Mouse (Mus musculus): ENCODE data around the gene Mpp1. TPM values are rescaled to one million over a fixed set of nuclear protein-coding genes. Genes with fewer than 3 reads are reported as not detected.

The Mpp1 gene
- polyA plus RNA-seq, 1 experiment from 2014 or later, result 35.6 TPM

- Histone ChIP-seq H3K9me3 (no peaks in the 10 kb centered on the region), H3K27ac (replicated peaks) (peak overlapping the region; percentile 56), H3K9ac (peak overlapping the region; percentile 80), H3K36me3 (no peaks in the 10 kb centered on the region), H3K4me3 (peak overlapping the region; percentile 65), H3K4me1 (no peaks in the 10 kb centered on the region), H3K4me2 (peak overlapping the region; percentile 71), H3K27me3 (replicated peaks) (no peaks in the 10 kb centered on the region)
- 18% methylated on average over 26 of the region's 26 CpGs for WGBS
- ATAC-seq (ENCODE audit: extremely low read depth, insufficient number of reproducible peaks, low FRiP score, low TSS enrichment), result no peak
These were observed 46.6 kb downstream of the Mpp1 start for GRCm38 (mm10) chrX:75083982-75084773.

- Histone ChIP-seq H3K36me3 (no peaks in the 10 kb centered on the region), H3K27ac (replicated peaks) (no peak overlapping the region), H3K9ac (no peak overlapping the region), H3K9me3 (no peaks in the 10 kb centered on the region), H3K4me2 (no peak overlapping the region), H3K4me3 (no peak overlapping the region), H3K27me3 (replicated peaks) (no peaks in the 10 kb centered on the region), H3K4me1 (no peaks in the 10 kb centered on the region)
- ATAC-seq (ENCODE audit: extremely low read depth, insufficient number of reproducible peaks, low FRiP score, low TSS enrichment), result no peak
- 64% methylated on average over 2 of the region's 2 CpGs for whole genome bisulfite sequencing
These were observed 48.5 kb downstream of the Mpp1 start for GRCm38 (mm10) chrX:75082351-75082750.

Other genes with a start within 250 kb of the Mpp1 start
- gene Gab3, start 45.6 kb downstream of the Mpp1 start, polyA plus RNA-seq (2015; fragmentation: Nextera tagmentation; extraction: Ambion mirVana), result 2.4 and 3.4 TPM in 2 replicates
- gene Dkc1, start 35.2 kb downstream of the Mpp1 start, polyA plus RNA-seq (2015; fragmentation: Nextera tagmentation; extraction: Ambion mirVana), result 76.1 and 82.0 TPM in 2 replicates
- not detected in 2 replicates for gene Smim9, start 32.8 kb upstream of the Mpp1 start, polyA plus RNA-seq (2015; fragmentation: Nextera tagmentation; extraction: Ambion mirVana)

All from heart, embryonic 13.5 days (tissue).